Mouse (Mus musculus): ENCODE results near the gene Nlrc5.

DNA sequence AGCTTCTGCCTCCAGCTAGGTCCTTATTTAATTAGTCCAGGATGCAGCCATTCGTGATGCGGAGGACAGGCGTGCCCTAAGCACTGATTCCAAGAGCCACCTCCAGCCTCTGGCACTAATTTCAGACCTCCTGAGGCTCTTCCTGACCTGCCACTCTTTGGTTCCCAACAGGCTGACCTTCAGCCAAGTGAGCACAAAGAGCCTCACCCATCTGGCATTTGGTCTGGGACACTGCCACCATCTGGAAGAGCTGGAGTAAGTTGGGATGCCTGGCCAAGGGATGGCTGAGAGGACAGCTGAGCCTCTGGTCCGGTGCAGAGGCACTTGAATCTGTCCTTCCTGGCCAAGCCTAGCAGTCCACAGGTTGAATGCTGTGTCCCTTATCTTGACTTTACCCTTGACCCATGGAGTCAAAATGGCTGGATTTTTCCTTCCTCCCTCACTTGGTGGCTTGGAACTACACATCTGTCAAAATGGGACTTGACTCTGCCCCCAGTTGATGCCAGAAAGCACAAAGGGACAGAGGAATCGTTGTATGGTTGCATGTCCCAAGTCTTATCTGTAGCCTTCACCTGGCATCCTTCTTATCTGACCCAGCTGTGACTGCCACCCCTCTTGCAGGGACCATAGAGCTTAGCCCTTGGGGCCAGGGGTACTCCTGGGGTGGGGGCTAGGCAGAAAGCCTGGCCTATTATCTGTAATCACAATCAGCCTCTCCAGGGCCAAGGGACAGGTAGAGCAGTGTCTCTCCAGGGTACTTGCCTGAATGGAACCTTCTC, 81.5 kb downstream of the Nlrc5 start:
- TF ChIP-seq CTCF (IDR thresholded peaks at IDR 0.05; ENCODE audit: control insufficient read depth, insufficient read depth, insufficient read length): no peak
- TF ChIP-seq CEBPB (IDR thresholded peaks at IDR 0.05; ENCODE audit: low read depth): no peak
- TF ChIP-seq MAX (IDR thresholded peaks at IDR 0.05): no peak
- TF ChIP-seq MYOD1 (IDR thresholded peaks at IDR 0.05; ENCODE audit: control insufficient read depth, insufficient read length, low read depth): no peak
- no peak for TF ChIP-seq MYOG (IDR thresholded peaks at IDR 0.05; ENCODE audit: control insufficient read depth, extremely low read depth, insufficient read length)
- TF ChIP-seq FOSL1 (IDR thresholded peaks at IDR 0.05; ENCODE audit: insufficient read depth, low read length, poor library complexity, severe bottlenecking): no peak
